Mouse (Mus musculus): ENCODE data around the gene Klf11. TPM values are rescaled to one million over a fixed set of nuclear protein-coding genes. Genes with fewer than 3 reads are reported as not detected.

The Klf11 gene
- polyA plus RNA-seq (2015; fragmentation: Nextera tagmentation; extraction: Ambion mirVana), result 14.3 TPM in 2 replicates

GRCm38 (mm10) chr12:24651063-24651557 lies at the start of gene Klf11:
TSS of gene Klf11 (plus strand) at chr12:24651274.
- no peaks in the 10 kb centered on the region for H3K27me3 ChIP-seq
- ATAC-seq (ENCODE audit: low FRiP score, low read depth), result peak; percentile 89
- peaks cover 9% of the 10 kb centered on the region; the same call in 1 of the 2 replicates for H3K36me3 ChIP-seq
- no peaks in the 10 kb centered on the region for H3K9me3 ChIP-seq
- H3K27ac ChIP-seq (replicated peaks), result peak within 1 kb of the TSS; percentile 94
- H3K4me3 ChIP-seq, result peak within 1 kb of the TSS; percentile 83
- H3K9ac ChIP-seq, result peak within 1 kb of the TSS; percentile 91
- H3K4me1 ChIP-seq (replicated peaks), result peaks cover 31% of the 10 kb centered on the region
- WGBS, result under 1% methylated on average over 55 of the region's 68 CpGs
- peak within 1 kb of the TSS; percentile 72 for H3K4me2 ChIP-seq

- no peaks in the 10 kb centered on the region for H3K9me3 ChIP-seq
- H3K4me2 ChIP-seq, result no peak overlapping the region
- H3K4me3 ChIP-seq, result no peak overlapping the region
- no peaks in the 10 kb centered on the region for H3K36me3 ChIP-seq
- no peaks in the 10 kb centered on the region for H3K4me1 ChIP-seq (replicated peaks)
- H3K9ac ChIP-seq, result no peak overlapping the region
- no peak for ATAC-seq (ENCODE audit: low FRiP score, low read depth)
- 39% methylated on average over 2 of the region's 2 CpGs for WGBS
- H3K27me3 ChIP-seq, result no peaks in the 10 kb centered on the region
- no peak overlapping the region for H3K27ac ChIP-seq (replicated peaks)
These were observed 47.8 kb upstream of the Klf11 start for GRCm38 (mm10) chr12:24603266-24603665.

- no peaks in the 10 kb centered on the region for H3K4me1 ChIP-seq (replicated peaks)
- 58% methylated on average over 10 of the region's 10 CpGs for WGBS
These were observed 44.9 kb upstream of the Klf11 start for GRCm38 (mm10) chr12:24606166-24606565.

GRCm38 (mm10) chr12:24612591-24612990 lies 38.5 kb upstream of the Klf11 start:
- H3K9ac ChIP-seq, result no peak overlapping the region
- no peak overlapping the region for H3K4me2 ChIP-seq
- no peak for ATAC-seq (ENCODE audit: low FRiP score, low read depth)
- H3K36me3 ChIP-seq, result no peaks in the 10 kb centered on the region
- H3K27ac ChIP-seq (replicated peaks), result no peak overlapping the region
- no peaks in the 10 kb centered on the region for H3K4me1 ChIP-seq (replicated peaks)
- H3K9me3 ChIP-seq, result no peaks in the 10 kb centered on the region
- 80% methylated on average over 6 of the region's 6 CpGs for WGBS
- H3K27me3 ChIP-seq, result no peaks in the 10 kb centered on the region
- H3K4me3 ChIP-seq, result no peak overlapping the region

More at GRCm38 (mm10) chr12:24606166-24606565, 44.9 kb upstream of the Klf11 start:
- Histone ChIP-seq H3K4me3 (no peak overlapping the region), H3K36me3 (no peaks in the 10 kb centered on the region), H3K27ac (replicated peaks) (no peak overlapping the region), H3K9me3 (no peaks in the 10 kb centered on the region), H3K4me2 (no peak overlapping the region), H3K27me3 (no peaks in the 10 kb centered on the region), H3K9ac (no peak overlapping the region)
- ATAC-seq (ENCODE audit: low FRiP score, low read depth), result no peak

- no peak for ATAC-seq (ENCODE audit: low FRiP score, low read depth)
- 81% methylated on average over 17 of the region's 17 CpGs for WGBS
- Histone ChIP-seq H3K4me1 (replicated peaks) (no peaks in the 10 kb centered on the region), H3K4me2 (no peak overlapping the region), H3K9ac (no peak overlapping the region), H3K27me3 (no peaks in the 10 kb centered on the region), H3K9me3 (no peaks in the 10 kb centered on the region), H3K36me3 (no peaks in the 10 kb centered on the region), H3K4me3 (no peak overlapping the region), H3K27ac (replicated peaks) (no peak overlapping the region)
These were observed 36.5 kb upstream of the Klf11 start for GRCm38 (mm10) chr12:24614452-24615075.

- H3K4me3 ChIP-seq, result no peak overlapping the region
- 86% methylated on average over 3 of the region's 3 CpGs for WGBS
- no peaks in the 10 kb centered on the region for H3K4me1 ChIP-seq (replicated peaks)
- no peak overlapping the region for H3K4me2 ChIP-seq
- no peak overlapping the region for H3K9ac ChIP-seq
- H3K36me3 ChIP-seq, result no peaks in the 10 kb centered on the region
- H3K27ac ChIP-seq (replicated peaks), result no peak overlapping the region
- no peaks in the 10 kb centered on the region for H3K9me3 ChIP-seq
- no peaks in the 10 kb centered on the region for H3K27me3 ChIP-seq
- ATAC-seq (ENCODE audit: low FRiP score, low read depth), result no peak
These were observed 35.9 kb upstream of the Klf11 start for GRCm38 (mm10) chr12:24615140-24615539.

- no peak overlapping the region for H3K27ac ChIP-seq (replicated peaks)
- H3K27me3 ChIP-seq, result no peaks in the 10 kb centered on the region
- H3K36me3 ChIP-seq, result no peaks in the 10 kb centered on the region
- peaks cover 11% of the 10 kb centered on the region for H3K4me1 ChIP-seq (replicated peaks)
- H3K4me2 ChIP-seq, result no peak overlapping the region
- ATAC-seq (ENCODE audit: low FRiP score, low read depth), result no peak
- H3K4me3 ChIP-seq, result no peak overlapping the region
- 89% methylated on average over 4 of the region's 4 CpGs for WGBS
- no peak overlapping the region for H3K9ac ChIP-seq
- no peaks in the 10 kb centered on the region for H3K9me3 ChIP-seq
These were observed 31.6 kb upstream of the Klf11 start for GRCm38 (mm10) chr12:24619436-24619835.

GRCm38 (mm10) chr12:24623486-24624251 lies 27.4 kb upstream of the Klf11 start:
- Histone ChIP-seq H3K9me3 (no peaks in the 10 kb centered on the region), H3K4me2 (no peak overlapping the region), H3K4me3 (no peak overlapping the region), H3K9ac (no peak overlapping the region), H3K27ac (replicated peaks) (no peak overlapping the region), H3K36me3 (no peaks in the 10 kb centered on the region), H3K4me1 (replicated peaks) (peaks cover 13% of the 10 kb centered on the region), H3K27me3 (no peaks in the 10 kb centered on the region)
- WGBS, result 46% methylated on average over 12 of the region's 12 CpGs
- peak; percentile 75; the same call in 1 of the 2 replicates for ATAC-seq (ENCODE audit: low FRiP score, low read depth)

- H3K9me3 ChIP-seq, result no peaks in the 10 kb centered on the region
- no peak for ATAC-seq (ENCODE audit: low FRiP score, low read depth)
- H3K4me1 ChIP-seq (replicated peaks), result peaks cover 13% of the 10 kb centered on the region
- H3K4me3 ChIP-seq, result no peak overlapping the region
- WGBS, result 93% methylated on average over 5 of the region's 5 CpGs
- no peak overlapping the region for H3K9ac ChIP-seq
- no peak overlapping the region for H3K4me2 ChIP-seq
- H3K27me3 ChIP-seq, result no peaks in the 10 kb centered on the region
- H3K27ac ChIP-seq (replicated peaks), result no peak overlapping the region
- no peaks in the 10 kb centered on the region for H3K36me3 ChIP-seq
These were observed 24.7 kb upstream of the Klf11 start for GRCm38 (mm10) chr12:24626401-24626800.

GRCm38 (mm10) chr12:24627215-24627614 lies 23.9 kb upstream of the Klf11 start:
- Histone ChIP-seq H3K9me3 (no peaks in the 10 kb centered on the region), H3K4me3 (no peak overlapping the region), H3K36me3 (no peaks in the 10 kb centered on the region), H3K4me2 (no peak overlapping the region), H3K27ac (replicated peaks) (no peak overlapping the region), H3K4me1 (replicated peaks) (peaks cover 13% of the 10 kb centered on the region), H3K27me3 (no peaks in the 10 kb centered on the region), H3K9ac (no peak overlapping the region)
- WGBS, result 80% methylated on average over 3 of the region's 3 CpGs
- ATAC-seq (ENCODE audit: low FRiP score, low read depth), result no peak

GRCm38 (mm10) chr12:24630220-24630619 lies 20.9 kb upstream of the Klf11 start:
- H3K9ac ChIP-seq, result no peak overlapping the region
- no peak overlapping the region for H3K4me3 ChIP-seq
- H3K4me2 ChIP-seq, result no peak overlapping the region
- no peaks in the 10 kb centered on the region for H3K9me3 ChIP-seq
- H3K27me3 ChIP-seq, result no peaks in the 10 kb centered on the region
- H3K4me1 ChIP-seq (replicated peaks), result no peaks in the 10 kb centered on the region
- H3K36me3 ChIP-seq, result no peaks in the 10 kb centered on the region
- no peak for ATAC-seq (ENCODE audit: low FRiP score, low read depth)
- 72% methylated on average over 1 of the region's 1 CpGs for WGBS
- no peak overlapping the region for H3K27ac ChIP-seq (replicated peaks)

GRCm38 (mm10) chr12:24632404-24632803 lies 18.7 kb upstream of the Klf11 start:
- H3K4me1 ChIP-seq (replicated peaks), result no peaks in the 10 kb centered on the region
- no peak overlapping the region for H3K9ac ChIP-seq
- no peaks in the 10 kb centered on the region for H3K36me3 ChIP-seq
- no peaks in the 10 kb centered on the region for H3K27me3 ChIP-seq
- no peak overlapping the region for H3K4me2 ChIP-seq
- no peak overlapping the region for H3K27ac ChIP-seq (replicated peaks)
- no peak for ATAC-seq (ENCODE audit: low FRiP score, low read depth)
- no peaks in the 10 kb centered on the region for H3K9me3 ChIP-seq
- H3K4me3 ChIP-seq, result no peak overlapping the region
- WGBS, result 61% methylated on average over 4 of the region's 4 CpGs
